Mouse (Mus musculus) midbrain, embryonic 10.5 days (tissue): ENCODE measurements around the gene Lyg1. TPM values are rescaled to one million over a fixed set of nuclear protein-coding genes. Genes with fewer than 3 reads are reported as not detected.
A peak's percentile ranks its signal among the peaks of the same experiment; 100 is the strongest.

Experiments
- DNase-seq: peaks from one replicate; pipeline ENCODE4 v3.0.0-alpha.2; 2017; ENCODE audit warnings: low spot score
- H3K27ac ChIP-seq: fragments of 300-500 bp; sonication (generic); replicated peaks from 2 replicates; pipeline ENCODE4 v1.5.1; 2016; ENCODE audit warnings: mild to moderate bottlenecking
- H3K27me3 ChIP-seq: fragments of 300-500 bp; sonication (generic); 2 replicates; pipeline ENCODE4 v1.6.1; 2016; ENCODE audit warnings: low read depth, mild to moderate bottlenecking; ENCODE audit not compliant: poor library complexity, severe bottlenecking
- H3K36me3 ChIP-seq: fragments of 300-500 bp; sonication (generic); 2 replicates; pipeline ENCODE4 v1.6.1; 2016; ENCODE audit warnings: mild to moderate bottlenecking, moderate library complexity
- H3K4me1 ChIP-seq: fragments of 300-500 bp; sonication (generic); 2 replicates; pipeline ENCODE4 v1.6.1; 2016
- H3K4me3 ChIP-seq: fragments of 300-500 bp; sonication (generic); 2 replicates; pipeline ENCODE4 v1.5.1; 2016; ENCODE audit warnings: mild to moderate bottlenecking, moderate library complexity
- H3K9me3 ChIP-seq: fragments of 300-500 bp; sonication (generic); replicated peaks from 2 replicates; pipeline ENCODE4 v1.6.1; 2016; ENCODE audit warnings: mild to moderate bottlenecking
- WGBS: fragments of 180-500 bp; shearing (Covaris S2); methylation state at CpG from one replicate; pipeline ENCODE4 v1.1.7; 2016; 5-methylcytosine and 5-hydroxymethylcytosine counted together
- polyA plus RNA-seq: library from polyadenylated mRNA; unstranded; fragments of >200 nt; fragmentation: Nextera tagmentation; extraction: Ambion mirVana; gene quantifications from 2 replicates; pipeline ENCODE4 v1.2.1, GENCODE M21; 2016

The Lyg1 gene
- not detected in 2 replicates for polyA plus RNA-seq

DNA sequence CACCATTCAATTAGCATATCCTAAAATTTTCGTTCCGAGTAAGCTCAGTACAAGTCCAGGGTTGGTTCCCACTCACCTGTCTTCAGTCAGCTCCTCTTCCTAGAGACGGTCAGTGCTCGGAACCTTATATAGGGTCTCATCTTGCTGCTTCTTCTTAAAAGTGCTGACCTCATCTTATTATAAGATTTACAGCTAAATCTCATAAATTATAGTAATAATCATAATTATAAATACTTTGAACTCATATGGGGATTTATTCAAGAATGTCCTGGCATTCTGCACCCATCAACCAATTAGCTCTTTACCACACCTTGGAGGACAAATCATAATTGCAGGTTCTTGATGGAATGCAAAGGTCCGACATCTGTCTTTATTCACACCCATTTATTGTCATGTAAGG, at the start of gene Lyg1:
TSS of gene Lyg1 (minus strand) at position 101 of the 400 bp plus-strand sequence.
- no peaks in the 10 kb centered on the region for H3K9me3 ChIP-seq
- no peak within 1 kb of the TSS for H3K27ac ChIP-seq
- no peak within 1 kb of the TSS for H3K4me3 ChIP-seq
- no peaks in the 10 kb centered on the region for H3K27me3 ChIP-seq
- no peaks in the 10 kb centered on the region for H3K36me3 ChIP-seq
- peaks cover 5% of the 10 kb centered on the region; the same call in 1 of the 2 replicates for H3K4me1 ChIP-seq
- WGBS = 89% methylated on average over 5 of the region's 5 CpGs
- no peak for DNase-seq

DNA sequence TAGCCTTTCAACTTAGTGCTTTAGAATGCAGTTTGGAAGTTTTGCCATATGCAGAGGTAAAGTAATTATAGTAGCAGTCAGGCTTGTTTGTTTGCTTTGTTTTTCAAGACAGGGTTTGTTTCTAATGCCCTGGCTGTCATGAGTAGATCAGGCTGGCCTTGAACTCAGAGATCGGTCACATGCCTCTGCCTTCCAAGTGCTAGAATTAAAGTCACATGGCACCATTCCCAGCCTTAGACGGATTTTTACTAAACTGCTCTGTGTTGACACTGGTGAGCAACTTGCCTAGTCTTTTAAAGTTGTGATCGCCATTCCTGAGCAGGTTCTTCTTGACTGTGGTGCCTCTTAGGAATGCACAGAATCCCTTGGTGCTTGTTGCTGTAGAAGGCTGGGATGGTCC, 49.2 kb upstream of the Lyg1 start:
- no peaks in the 10 kb centered on the region for H3K27me3 ChIP-seq
- no peaks in the 10 kb centered on the region for H3K4me1 ChIP-seq
- H3K27ac ChIP-seq = no peak overlapping the region
- DNase-seq = no peak
- no peaks in the 10 kb centered on the region for H3K36me3 ChIP-seq
- WGBS = 86% methylated on average over 3 of the region's 3 CpGs
- H3K9me3 ChIP-seq = no peaks in the 10 kb centered on the region
- no peak overlapping the region for H3K4me3 ChIP-seq

DNA sequence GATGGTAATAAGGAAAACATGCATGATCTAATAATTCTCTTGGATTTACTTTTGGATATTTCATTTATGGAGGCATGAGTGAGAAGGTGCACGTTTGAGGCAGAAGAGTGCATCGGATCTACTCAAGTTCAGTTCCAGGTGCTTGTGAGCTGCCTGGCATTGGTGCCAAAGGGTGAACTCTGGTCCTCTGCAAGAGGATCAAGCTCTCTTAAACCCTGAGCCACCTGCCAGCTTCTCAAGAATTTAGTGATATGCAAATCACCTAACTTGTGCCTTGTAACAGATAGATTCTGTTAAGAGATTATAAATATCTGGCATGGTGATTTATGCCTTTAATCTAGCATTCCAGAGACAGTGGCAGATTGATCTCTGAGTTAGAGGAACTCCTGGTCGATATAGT, 45.5 kb upstream of the Lyg1 start:
- no peaks in the 10 kb centered on the region for H3K27me3 ChIP-seq
- peaks cover 11% of the 10 kb centered on the region for H3K4me1 ChIP-seq
- 92% methylated on average over 3 of the region's 3 CpGs for WGBS
- no peaks in the 10 kb centered on the region for H3K9me3 ChIP-seq
- 0 out of 2 replicates have a peak, but pooled peaks cover 2% of the 10 kb centered on the region for H3K36me3 ChIP-seq
- no peak overlapping the region for H3K4me3 ChIP-seq
- H3K27ac ChIP-seq = no peak overlapping the region
- no peak for DNase-seq

DNA sequence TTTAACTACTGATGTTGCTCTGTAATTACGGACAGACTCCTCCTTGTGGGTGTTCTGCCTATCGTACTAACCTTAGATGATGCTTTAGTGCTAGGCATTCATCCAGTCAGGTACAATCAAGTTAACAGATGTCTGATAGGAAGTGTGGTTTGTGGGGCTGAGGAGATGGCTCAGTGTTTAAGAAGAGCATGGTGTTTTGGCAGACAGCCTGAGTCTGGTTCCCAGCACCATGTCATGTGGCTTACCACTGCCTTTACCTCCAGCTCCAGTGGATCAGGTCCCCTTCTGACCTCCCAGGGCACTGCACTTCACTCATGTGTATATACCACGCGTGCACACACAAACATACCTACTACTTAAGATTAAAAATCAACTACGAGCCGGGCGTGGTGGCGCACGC, 44.4 kb upstream of the Lyg1 start:
- no peaks in the 10 kb centered on the region for H3K27me3 ChIP-seq
- WGBS = 97% methylated on average over 9 of the region's 9 CpGs
- H3K4me3 ChIP-seq = no peak overlapping the region
- H3K9me3 ChIP-seq = no peaks in the 10 kb centered on the region
- H3K27ac ChIP-seq = no peak overlapping the region
- 0 out of 2 replicates have a peak, but pooled peaks cover 2% of the 10 kb centered on the region for H3K36me3 ChIP-seq
- peaks cover 11% of the 10 kb centered on the region for H3K4me1 ChIP-seq
- no peak for DNase-seq

DNA sequence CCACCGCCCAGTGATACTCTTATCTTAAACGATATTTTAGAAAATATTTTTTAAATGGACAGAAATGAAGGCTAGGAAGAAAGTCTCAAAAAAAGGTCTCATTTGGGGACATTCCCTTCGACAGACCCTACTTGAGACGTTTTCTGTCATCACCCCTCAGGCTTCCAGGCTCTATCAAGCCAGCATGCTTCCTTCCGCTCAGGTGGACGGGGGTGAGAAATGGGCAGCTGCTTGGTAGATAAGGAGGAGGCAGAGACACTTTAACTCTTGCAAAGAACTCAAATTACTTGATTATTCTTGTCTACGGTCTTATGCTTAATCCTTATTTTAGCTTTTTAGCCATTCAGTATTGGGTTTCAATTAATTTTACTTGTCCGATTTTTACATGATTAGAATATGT, 43.3 kb upstream of the Lyg1 start:
- 92% methylated on average over 8 of the region's 8 CpGs for WGBS
- Histone ChIP-seq H3K4me1 (peaks cover 17% of the 10 kb centered on the region), H3K27me3 (no peaks in the 10 kb centered on the region), H3K9me3 (no peaks in the 10 kb centered on the region), H3K27ac (no peak overlapping the region), H3K36me3 (0 out of 2 replicates have a peak, but pooled peaks cover 2% of the 10 kb centered on the region), H3K4me3 (no peak overlapping the region)
- no peak for DNase-seq

DNA sequence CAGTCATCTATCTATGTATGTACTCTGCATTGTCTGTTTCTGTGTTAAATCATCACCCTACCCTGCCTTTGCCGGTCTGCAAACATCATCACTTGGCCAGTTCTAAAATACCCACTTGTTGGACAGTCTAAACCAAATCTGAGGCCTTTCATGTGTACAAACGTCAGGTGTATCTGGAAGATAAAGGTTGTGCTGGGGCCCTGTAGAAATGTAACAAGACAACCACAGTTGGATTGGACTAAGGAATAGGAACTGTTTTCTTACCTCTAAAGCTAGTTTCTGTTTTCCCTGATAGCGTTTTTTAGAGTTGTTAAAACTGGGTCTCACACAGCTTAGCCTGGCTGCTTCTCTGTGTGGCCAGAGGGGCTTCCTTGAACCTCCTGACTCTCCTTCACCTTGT, 42.0 kb upstream of the Lyg1 start:
- Histone ChIP-seq H3K4me3 (peak overlapping the region; percentile 99), H3K27me3 (no peaks in the 10 kb centered on the region), H3K27ac (no peak overlapping the region), H3K36me3 (peaks cover 13% of the 10 kb centered on the region), H3K4me1 (peaks cover 18% of the 10 kb centered on the region), H3K9me3 (no peaks in the 10 kb centered on the region)
- WGBS = 79% methylated on average over 3 of the region's 3 CpGs
- no peak for DNase-seq

DNA sequence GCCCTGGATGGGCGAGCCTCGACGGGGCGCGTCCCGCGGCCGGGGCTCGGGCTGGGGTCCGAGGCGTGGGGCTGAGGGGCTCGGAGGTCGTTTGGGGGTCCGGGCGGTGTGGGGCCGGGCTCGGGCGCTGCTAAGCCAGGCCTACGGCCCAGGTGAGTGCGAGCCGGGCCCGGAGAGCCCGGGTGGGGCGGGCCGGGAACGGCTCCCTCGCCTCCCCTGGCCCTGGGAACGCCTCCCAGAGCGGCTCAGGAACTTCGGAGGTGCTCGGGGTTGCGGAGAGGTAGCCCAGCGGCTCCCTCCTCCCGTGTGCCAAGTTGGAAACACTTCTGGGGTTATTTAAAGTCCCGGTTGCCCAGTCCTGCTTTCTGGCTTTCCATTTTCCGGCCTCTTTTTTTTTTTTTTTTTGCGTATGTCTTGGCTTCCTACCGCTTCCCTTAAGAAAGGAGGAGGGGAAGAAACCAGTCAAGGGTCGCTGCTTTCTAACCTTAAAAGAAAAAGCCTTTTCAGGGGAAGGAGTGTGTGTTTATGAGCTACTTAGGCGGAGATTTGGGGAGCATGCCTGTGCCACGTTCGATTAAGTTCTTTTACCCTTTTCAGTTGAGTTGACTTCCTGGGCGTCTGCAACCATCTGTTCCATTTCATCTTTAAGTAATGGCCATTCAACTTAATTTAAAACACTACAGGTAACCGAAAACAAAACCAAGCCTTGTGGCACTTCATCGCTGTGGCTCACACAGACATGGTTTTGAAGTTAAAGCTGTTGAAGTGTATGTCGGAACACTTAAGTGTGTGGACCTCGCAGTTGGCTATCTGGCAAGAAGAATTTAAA, 41.0 kb upstream of the Lyg1 start:
- Histone ChIP-seq H3K4me1 (peaks cover 18% of the 10 kb centered on the region), H3K9me3 (no peaks in the 10 kb centered on the region), H3K36me3 (peaks cover 23% of the 10 kb centered on the region), H3K27ac (peak overlapping the region; percentile 94), H3K4me3 (peak overlapping the region; percentile 99), H3K27me3 (no peaks in the 10 kb centered on the region)
- DNase-seq = no peak
- 4% methylated on average over 47 of the region's 47 CpGs for WGBS

DNA sequence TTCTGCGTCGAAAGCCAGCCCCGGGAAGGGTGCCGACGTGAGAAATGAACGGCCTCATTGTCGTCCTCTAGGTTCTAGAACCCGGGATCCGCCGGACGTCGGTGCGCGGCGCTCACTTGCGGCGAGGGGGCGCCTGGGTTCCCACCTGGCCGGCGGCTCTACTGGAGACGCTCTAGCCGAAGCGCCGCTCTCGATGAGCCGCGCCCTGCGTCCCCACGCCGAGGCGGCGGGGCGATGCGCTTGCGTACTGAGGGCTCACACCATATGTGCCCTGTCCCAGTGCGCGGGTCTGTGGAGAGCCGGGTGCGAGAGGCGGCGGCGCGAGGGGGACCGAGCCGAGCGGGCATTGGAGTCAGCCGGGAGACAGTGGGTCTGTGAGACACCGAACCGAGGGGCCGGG, 40.3 kb upstream of the Lyg1 start, which contains the start of the genes Txndc9 and Eif5b:
TSS of gene Txndc9 (minus strand) at position 27 of the 400 bp plus-strand sequence.
TSS of gene Eif5b (plus strand) at position 144 of the 400 bp plus-strand sequence.
- H3K36me3 ChIP-seq = peaks cover 30% of the 10 kb centered on the region
- under 1% methylated on average over 50 of the region's 50 CpGs for WGBS
- H3K27me3 ChIP-seq = no peaks in the 10 kb centered on the region
- H3K4me1 ChIP-seq = peaks cover 18% of the 10 kb centered on the region
- no peaks in the 10 kb centered on the region for H3K9me3 ChIP-seq
- H3K27ac ChIP-seq = peak within 1 kb of the TSS; percentile 94
- peak within 1 kb of the TSS; percentile 99 for H3K4me3 ChIP-seq
- DNase-seq = peak; percentile 94

DNA sequence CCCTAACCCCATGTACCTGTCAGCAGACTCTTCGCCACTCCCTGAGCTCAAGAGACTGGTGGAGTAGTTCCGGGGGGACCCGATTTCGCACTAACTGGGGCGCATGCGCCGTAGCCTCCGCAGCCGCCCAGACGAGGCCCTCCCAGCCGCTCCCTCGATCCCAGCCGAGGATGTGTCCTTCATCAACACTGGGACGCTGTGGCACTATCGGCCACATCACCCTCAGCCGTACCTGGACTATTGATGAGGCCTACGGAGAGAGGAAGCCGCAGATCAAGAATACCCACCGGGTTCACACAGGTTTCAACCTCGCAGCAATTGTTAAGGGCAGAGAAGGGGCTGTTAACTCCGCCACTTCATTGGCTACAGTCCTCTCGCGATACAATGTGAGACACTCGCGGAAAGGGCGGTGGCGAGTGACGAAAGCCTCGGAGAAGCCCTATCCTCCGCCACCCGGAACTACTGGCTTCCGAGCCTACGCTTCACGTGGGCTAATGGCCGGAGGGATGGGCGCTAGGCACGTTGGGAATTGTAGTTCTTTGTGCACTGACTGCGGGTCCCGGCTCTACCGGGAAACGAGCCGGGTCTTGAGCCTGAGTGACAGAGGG, 39.4 kb upstream of the Lyg1 start:
- H3K36me3 ChIP-seq = peaks cover 39% of the 10 kb centered on the region
- H3K27me3 ChIP-seq = no peaks in the 10 kb centered on the region
- H3K9me3 ChIP-seq = no peaks in the 10 kb centered on the region
- peak overlapping the region; percentile 94 for H3K27ac ChIP-seq
- peak overlapping the region; percentile 99 for H3K4me3 ChIP-seq
- under 1% methylated on average over 42 of the region's 42 CpGs for WGBS
- DNase-seq = peak; percentile 97
- H3K4me1 ChIP-seq = peaks cover 18% of the 10 kb centered on the region

DNA sequence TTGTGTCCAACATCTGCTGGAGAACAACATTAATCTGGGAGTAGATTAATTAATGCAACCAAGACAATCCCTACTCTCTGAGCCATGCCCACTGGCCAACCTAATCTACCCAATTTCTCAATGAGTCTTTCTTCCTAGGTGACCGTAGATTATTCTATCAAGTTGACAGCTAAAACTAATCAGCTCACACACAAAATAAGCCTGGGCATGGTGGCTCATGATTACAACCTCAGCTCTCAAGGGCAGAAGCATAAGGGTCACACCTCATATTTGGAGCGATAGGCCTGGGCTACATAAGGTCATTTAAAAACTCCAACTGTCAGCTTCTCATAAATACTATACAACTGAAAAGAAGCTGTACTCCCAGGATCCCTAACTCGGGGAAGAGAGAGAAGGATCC, 38.7 kb upstream of the Lyg1 start:
- Histone ChIP-seq H3K27me3 (no peaks in the 10 kb centered on the region), H3K4me3 (peak overlapping the region; percentile 99), H3K9me3 (no peaks in the 10 kb centered on the region), H3K4me1 (peaks cover 18% of the 10 kb centered on the region), H3K27ac (peak overlapping the region; percentile 94), H3K36me3 (peaks cover 45% of the 10 kb centered on the region)
- DNase-seq = no peak
- 53% methylated on average over 3 of the region's 3 CpGs for WGBS

DNA sequence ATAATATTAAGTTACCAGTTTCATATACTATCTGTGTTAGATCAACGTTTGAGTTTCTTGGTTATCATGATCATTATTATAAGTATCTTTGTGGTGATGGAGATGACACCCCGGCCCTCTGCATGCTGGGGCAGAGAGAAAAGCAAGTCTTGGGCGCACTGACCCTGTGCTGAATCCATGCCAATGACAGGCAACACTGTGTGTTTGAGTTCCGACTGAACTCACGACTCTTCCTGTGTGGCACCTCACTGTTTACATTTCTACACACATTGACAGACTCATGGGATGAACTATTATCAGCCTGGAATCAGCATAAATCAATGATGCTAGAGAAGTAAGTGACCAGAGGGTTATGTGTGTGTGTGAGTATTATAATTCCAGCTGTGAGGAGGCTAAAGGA, 30.3 kb upstream of the Lyg1 start:
- Histone ChIP-seq H3K27ac (no peak overlapping the region), H3K9me3 (no peaks in the 10 kb centered on the region), H3K4me1 (no peaks in the 10 kb centered on the region), H3K36me3 (peaks cover 85% of the 10 kb centered on the region), H3K4me3 (no peak overlapping the region), H3K27me3 (no peaks in the 10 kb centered on the region)
- WGBS = 93% methylated on average over 5 of the region's 5 CpGs
- DNase-seq = no peak

DNA sequence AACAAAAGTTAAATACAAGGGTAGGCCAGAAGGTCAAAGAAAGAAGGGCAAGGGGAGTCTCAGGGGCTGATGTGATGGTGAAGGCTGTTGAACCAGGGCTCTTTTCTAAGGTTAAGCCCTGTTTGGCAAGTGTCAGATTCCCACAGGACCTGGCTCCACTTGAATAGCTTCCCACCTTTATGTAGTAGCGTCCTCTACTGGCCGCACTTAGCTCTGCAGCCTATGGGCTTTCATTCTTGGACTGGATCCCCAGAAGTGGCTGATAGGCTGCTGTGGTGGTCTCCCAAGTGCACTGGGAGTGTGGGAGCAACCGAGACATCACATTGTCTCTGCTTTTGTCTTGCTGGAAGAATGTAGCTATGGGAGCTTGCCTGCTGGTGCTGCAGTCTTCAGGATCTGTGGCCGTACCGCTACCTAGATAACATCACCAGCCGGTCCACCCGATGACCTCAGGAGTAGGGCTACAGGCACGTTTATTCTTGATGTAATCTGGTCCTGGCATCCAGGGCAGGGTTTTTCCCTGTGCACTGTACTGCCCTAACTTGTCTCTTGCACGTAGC, 28.3 kb upstream of the Lyg1 start:
- Histone ChIP-seq H3K4me1 (no peaks in the 10 kb centered on the region), H3K4me3 (no peak overlapping the region), H3K9me3 (no peaks in the 10 kb centered on the region), H3K36me3 (peaks cover 65% of the 10 kb centered on the region), H3K27ac (no peak overlapping the region), H3K27me3 (no peaks in the 10 kb centered on the region)
- WGBS = 82% methylated on average over 9 of the region's 9 CpGs
- DNase-seq = peak; percentile 23

DNA sequence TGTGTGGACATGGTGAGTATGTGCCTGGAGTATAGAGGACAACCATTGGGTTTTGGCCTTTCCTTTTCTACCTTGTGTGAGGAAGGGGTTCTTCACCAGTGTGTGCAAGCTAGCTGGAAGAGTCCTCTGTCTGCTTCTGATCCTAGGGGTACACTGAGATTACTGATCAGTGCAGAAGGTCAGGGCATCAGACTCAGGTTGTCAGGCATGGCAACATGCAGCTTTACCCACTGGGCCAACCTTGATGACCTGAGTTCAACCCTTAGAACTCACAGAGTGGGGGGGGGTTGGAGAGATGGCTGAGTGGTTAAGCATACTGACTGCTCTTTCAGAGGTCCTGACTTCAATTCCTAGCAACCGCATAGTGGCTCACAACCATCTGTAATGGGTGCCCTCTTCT, 26.8 kb upstream of the Lyg1 start:
- Histone ChIP-seq H3K4me3 (no peak overlapping the region), H3K4me1 (no peaks in the 10 kb centered on the region), H3K27ac (no peak overlapping the region), H3K27me3 (no peaks in the 10 kb centered on the region), H3K36me3 (peaks cover 50% of the 10 kb centered on the region), H3K9me3 (no peaks in the 10 kb centered on the region)
- 96% methylated on average over 1 of the region's 1 CpGs for WGBS
- DNase-seq = no peak
